Mouse (Mus musculus): ENCODE data around the gene Serpinb6a. TPM values are rescaled to one million over a fixed set of nuclear protein-coding genes. Genes with fewer than 3 reads are reported as not detected.

Gene Serpinb6a
- 21.1 and 24.8 TPM in 2 replicates for total RNA-seq (2017)

DNA sequence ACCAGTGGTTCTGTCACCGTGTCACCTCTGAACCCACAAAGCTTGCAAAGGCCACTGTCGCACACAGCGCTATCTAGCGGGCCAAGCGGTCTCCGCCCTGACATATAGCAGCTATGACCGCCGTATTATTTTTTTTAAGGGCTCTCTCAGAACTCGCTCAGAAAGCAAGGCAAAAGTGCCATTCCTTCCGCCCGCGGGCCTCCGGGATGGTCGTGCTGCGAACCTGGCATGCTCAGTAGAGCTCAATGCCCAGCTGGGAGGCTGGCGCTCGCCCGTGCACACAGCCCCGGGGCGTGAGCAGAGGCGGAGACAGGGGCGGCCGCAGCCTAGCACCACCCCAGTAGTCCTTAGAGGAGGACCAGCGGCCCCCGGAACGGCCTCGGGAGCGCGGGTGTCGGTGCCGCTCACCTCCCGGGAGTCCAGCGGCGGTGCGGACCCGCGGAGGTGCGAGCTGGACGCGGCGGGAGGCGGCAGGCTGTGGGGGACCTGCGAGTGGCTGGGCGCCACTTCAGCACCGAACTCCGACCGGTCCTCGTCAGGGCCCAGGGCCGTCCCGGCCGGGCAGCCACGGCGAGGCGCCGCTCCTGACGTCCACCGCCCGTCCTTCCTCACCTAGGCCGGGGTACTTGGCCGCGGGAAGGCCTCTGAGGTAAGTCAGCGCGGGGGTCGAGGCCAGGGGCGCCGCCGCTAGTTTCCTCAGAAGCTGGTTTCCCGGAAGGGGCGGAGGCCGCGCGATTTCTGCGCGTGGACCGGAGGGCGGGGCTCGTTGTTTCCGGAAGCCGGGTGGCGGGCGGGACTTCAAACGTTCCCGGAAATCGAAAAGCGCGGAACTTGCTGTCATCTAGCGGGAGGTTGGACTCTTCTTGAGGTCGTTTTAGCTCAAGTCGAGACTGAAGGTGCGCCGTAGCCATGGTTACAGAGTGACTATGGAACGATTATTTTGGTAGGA is at the start of gene Serpinb6a, which contains the start of gene Ripk1:
Gene Serpinb6a (minus strand): TSS at position 737 of the 949 bp plus-strand sequence.
Gene Ripk1 (plus strand): TSS at position 306 of the 949 bp plus-strand sequence.
- peak; percentile 85 for ATAC-seq (ENCODE audit: extremely low read depth, insufficient number of reproducible peaks, low FRiP score, poor library complexity, severe bottlenecking)

GRCm38 (mm10) chr13:34051692-34052091 is 49.1 kb upstream of the Serpinb6a start:
- peak; percentile 71 for ATAC-seq (ENCODE audit: extremely low read depth, insufficient number of reproducible peaks, low FRiP score, poor library complexity, severe bottlenecking)

- no peak for ATAC-seq (ENCODE audit: extremely low read depth, insufficient number of reproducible peaks, low FRiP score, poor library complexity, severe bottlenecking)
Observed at GRCm38 (mm10) chr13:34050479-34050878, 47.9 kb upstream of the Serpinb6a start.

- no peak for ATAC-seq (ENCODE audit: extremely low read depth, insufficient number of reproducible peaks, low FRiP score, poor library complexity, severe bottlenecking)
Observed at GRCm38 (mm10) chr13:34047526-34047925, 44.9 kb upstream of the Serpinb6a start.

GRCm38 (mm10) chr13:34046421-34047012 is 43.9 kb upstream of the Serpinb6a start:
- ATAC-seq (ENCODE audit: extremely low read depth, insufficient number of reproducible peaks, low FRiP score, poor library complexity, severe bottlenecking): peak; percentile 92

GRCm38 (mm10) chr13:34045511-34046249 is 43.1 kb upstream of the Serpinb6a start:
- ATAC-seq (ENCODE audit: extremely low read depth, insufficient number of reproducible peaks, low FRiP score, poor library complexity, severe bottlenecking): no peak

DNA sequence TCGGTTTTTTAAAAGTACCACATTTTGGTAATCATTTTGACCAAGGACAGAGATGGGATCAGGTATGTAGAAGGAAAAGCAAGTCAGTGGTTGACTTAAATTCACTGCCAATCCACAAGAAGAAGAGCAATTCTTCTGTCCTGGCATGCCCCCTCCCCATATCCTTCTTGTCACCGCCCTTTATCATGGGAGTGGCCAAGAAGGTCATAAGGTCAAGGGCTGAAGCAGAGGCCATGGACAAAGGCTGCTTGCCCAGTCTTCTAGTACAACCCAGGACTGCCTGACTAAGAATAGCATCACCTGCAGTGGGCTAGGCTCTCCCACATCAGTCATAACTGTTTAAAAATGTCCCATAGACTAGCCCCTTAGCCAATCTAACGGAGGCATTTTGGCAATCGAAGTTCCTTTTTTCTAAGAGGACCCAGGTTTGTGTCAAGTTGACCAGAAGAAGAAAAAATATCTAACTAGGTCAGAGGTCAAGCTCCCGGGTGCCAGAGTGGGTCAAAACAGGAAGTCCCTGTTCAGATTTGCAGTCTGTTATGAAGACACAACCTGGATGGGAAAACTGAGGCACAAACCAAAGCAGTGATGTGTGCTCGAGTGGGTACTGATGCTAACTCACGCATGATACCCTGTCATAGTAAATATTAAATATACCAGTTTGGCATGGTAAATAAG is 41.3 kb upstream of the Serpinb6a start:
- no peak for ATAC-seq (ENCODE audit: extremely low read depth, insufficient number of reproducible peaks, low FRiP score, poor library complexity, severe bottlenecking)

GRCm38 (mm10) chr13:34040091-34040490 is 37.5 kb upstream of the Serpinb6a start:
- ATAC-seq (ENCODE audit: extremely low read depth, insufficient number of reproducible peaks, low FRiP score, poor library complexity, severe bottlenecking): no peak

GRCm38 (mm10) chr13:34038901-34039341 is 36.3 kb upstream of the Serpinb6a start:
- no peak for ATAC-seq (ENCODE audit: extremely low read depth, insufficient number of reproducible peaks, low FRiP score, poor library complexity, severe bottlenecking)

- no peak for ATAC-seq (ENCODE audit: extremely low read depth, insufficient number of reproducible peaks, low FRiP score, poor library complexity, severe bottlenecking)
Observed at GRCm38 (mm10) chr13:34038056-34038432, 35.5 kb upstream of the Serpinb6a start.

DNA sequence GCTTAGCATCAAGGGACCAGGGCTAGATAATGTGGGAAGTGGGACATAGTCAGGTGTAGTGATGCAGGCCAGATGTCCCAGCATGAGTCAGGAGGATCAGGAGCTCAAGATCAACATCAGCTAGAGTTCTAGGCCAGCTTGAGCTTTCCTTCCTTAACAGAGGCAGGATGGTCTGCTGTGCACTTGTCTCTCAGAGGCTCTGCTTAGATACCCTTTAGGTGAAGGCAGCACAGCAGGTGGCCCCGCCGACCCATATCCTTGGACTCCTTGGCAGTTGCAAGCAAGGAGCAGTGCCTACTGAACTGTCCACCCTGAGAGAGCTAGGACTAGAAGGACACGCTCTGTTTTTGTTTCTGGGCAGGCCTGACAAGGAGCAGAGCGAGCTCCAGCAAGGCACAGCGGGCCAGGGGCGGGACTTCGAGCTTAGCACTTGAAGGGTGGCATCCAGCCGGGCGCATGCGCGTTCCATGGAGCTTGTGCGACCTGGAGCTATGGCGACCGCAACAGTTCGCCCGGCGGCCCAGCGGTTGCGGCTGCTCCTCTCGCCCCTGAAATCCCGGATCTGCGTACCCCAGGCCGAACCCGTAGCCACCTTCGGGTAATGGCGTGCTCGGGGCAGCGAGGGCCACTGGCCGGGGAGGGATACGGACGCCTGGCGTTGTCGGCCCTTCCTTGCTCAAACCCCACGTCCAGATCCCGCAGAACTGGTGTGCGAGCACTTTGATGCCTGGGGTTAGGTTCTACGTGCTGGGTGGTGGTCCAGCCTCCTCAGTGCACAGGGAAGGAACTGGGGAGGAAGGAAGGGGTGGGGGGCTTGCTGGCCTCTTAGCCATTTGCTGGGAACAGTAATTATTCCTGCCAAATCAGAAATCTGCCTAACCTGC is 34.8 kb upstream of the Serpinb6a start, which contains the start of gene Bphl:
Gene Bphl (plus strand): TSS at position 426 of the 884 bp plus-strand sequence.
- ATAC-seq (ENCODE audit: extremely low read depth, insufficient number of reproducible peaks, low FRiP score, poor library complexity, severe bottlenecking): peak; percentile 77

DNA sequence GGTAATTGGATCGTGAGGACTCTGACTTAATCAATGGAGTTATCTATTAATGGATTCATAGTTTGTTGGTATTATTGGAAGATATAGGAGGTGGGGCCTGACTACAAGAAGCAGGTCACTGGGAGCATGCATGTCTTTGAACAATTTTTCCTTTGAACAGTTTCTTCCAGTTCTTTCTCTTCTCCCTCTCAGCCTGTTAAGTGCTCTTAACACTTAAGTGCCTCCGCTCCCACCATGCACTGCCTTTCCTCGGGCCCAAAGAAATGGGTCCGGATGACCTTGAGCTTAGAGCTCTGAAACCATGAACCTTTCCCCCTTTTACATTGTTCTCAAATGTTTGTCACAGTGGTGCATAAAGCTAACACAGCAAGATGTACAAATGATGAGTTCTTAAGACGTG is 34.1 kb upstream of the Serpinb6a start:
- ATAC-seq (ENCODE audit: extremely low read depth, insufficient number of reproducible peaks, low FRiP score, poor library complexity, severe bottlenecking): no peak

- ATAC-seq (ENCODE audit: extremely low read depth, insufficient number of reproducible peaks, low FRiP score, poor library complexity, severe bottlenecking): no peak
Observed at GRCm38 (mm10) chr13:34035424-34035823, 32.8 kb upstream of the Serpinb6a start.

GRCm38 (mm10) chr13:34032041-34032440 is 29.4 kb upstream of the Serpinb6a start:
- ATAC-seq (ENCODE audit: extremely low read depth, insufficient number of reproducible peaks, low FRiP score, poor library complexity, severe bottlenecking): no peak

- no peak for ATAC-seq (ENCODE audit: extremely low read depth, insufficient number of reproducible peaks, low FRiP score, poor library complexity, severe bottlenecking)
Observed at GRCm38 (mm10) chr13:34021998-34022397, 19.4 kb upstream of the Serpinb6a start.

DNA sequence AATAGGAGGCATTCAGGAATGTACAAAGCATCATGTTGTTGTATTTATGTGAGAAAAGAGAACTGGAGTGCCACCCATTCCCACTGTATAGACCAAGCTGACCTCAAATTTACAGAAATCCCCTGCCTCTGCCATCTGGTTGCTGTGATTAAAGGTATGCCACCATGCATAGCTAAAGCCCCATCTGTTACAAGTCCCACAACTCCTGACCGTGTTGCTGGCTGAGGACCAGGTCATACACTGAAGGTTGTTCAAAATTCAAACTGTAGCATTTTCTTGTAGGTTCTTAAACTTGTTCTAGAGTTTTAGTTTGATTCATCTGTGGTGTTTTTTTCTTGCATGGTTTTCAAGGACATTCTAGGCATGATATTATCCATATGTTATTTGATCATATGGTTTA is 15.9 kb upstream of the Serpinb6a start:
- ATAC-seq (ENCODE audit: extremely low read depth, insufficient number of reproducible peaks, low FRiP score, poor library complexity, severe bottlenecking): no peak

DNA sequence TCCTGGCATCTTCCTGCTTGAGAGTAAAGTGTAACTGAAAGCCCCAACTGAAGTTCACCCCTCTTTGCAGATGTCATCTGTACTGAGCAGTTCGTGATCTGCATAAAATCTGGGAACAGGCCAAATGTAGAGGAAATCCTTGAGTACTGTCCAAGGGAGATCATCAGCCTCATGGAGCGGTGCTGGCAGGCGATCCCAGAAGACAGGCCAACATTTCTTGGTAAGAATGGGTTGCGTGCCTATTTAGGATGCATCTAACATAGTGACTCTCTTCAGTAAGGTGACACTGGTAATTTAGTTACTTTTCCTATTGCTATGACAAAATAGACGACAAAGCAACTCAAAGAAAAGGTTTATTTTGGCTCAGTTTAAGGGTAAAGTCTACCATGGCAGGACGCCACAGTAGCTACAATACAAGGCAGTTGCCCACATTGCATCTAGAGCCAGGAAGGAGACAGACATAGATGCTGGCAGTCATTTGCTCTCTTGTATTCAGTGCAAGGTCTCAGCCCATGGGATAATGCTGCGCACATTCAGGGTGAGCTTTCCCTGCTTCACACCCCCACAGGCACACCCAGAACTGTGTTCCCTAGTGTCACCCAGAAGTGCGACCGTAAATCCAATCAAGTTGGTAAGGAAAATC is 14.5 kb upstream of the Serpinb6a start:
- no peak for ATAC-seq (ENCODE audit: extremely low read depth, insufficient number of reproducible peaks, low FRiP score, poor library complexity, severe bottlenecking)
